Mouse (Mus musculus) ES-Bruce4 (cell line): ENCODE data around the gene Umps.

Experiments
- CTCF ChIP-seq: IDR thresholded peaks from one replicate; pipeline ENCODE4 v1.8.1; 2011; ENCODE audit warnings: low read depth, low read length
- EP300 ChIP-seq: IDR thresholded peaks from 2 replicates; pipeline ENCODE4 v1.6.1; 2011; ENCODE audit warnings: low read depth, low read length; ENCODE audit not compliant: insufficient read depth
- POLR2A ChIP-seq: IDR thresholded peaks from one replicate; pipeline ENCODE4 v1.8.1; 2011; ENCODE audit warnings: low read length; ENCODE audit not compliant: insufficient read depth

DNA sequence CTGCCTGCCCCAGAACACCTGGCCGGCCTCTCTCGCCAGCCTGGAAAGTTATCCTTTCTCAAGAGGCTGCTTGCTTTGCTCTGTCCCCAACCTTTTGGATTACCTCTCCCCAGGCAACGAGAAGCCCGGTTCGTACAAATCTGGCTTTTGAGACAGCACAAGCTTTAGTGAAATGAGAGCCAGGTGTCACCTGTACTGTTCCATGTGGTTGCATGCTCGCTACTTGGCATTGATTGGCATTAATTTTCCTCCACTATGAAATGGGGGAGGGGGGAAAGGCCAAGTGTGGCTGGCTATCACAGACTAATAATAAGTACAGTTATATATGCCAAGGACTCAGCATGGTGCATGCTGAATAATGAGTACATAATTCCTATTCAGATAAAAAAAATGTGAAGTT is 27.5 kb upstream of the Umps start:
- no peak for TF ChIP-seq CTCF
- no peak for TF ChIP-seq POLR2A
- no peak for TF ChIP-seq EP300
